In genomic region chr5:122243781-122244523, GRCm38 (mm10) we compare ENCODE assay signal across 11 mouse cellular contexts. TPM values are rescaled to one million over a fixed set of nuclear protein-coding genes. Genes with fewer than 3 reads are reported as not detected.
DNase-seq lines count a peak whose midpoint lies in the region; ATAC-seq lines count a peak whose summit lies in the region.
"Had no signal": no experiment of that assay in that cellular context is flagged by ENCODE, and none has a peak within 500 bp of the region (broad histone marks: within the 10 kb centered on the region; RNA-seq: fewer than 3 reads in every experiment).

No protein-coding gene starts in this region.

- no peaks in the 10 kb centered on the region for H3K4me1 ChIP-seq in midbrain, embryonic 11.5 days (ENCODE audit: control insufficient read depth, insufficient read depth, low read length)
- H3K4me1 ChIP-seq in midbrain, embryonic 15.5 days = peaks cover 10% of the 10 kb centered on the region; the same call in 1 of the 2 replicates
- H3K4me1 ChIP-seq in forebrain, embryonic 14.5 days (ENCODE audit: control insufficient read depth, insufficient read depth, low read length) = peaks cover 13% of the 10 kb centered on the region
- peaks cover 16% of the 10 kb centered on the region for H3K4me1 ChIP-seq in neural tube, embryonic 15.5 days
- H3K4me1 ChIP-seq: neural tube, embryonic 12.5 days had no signal

- 88% methylated on average over 17 of the region's 17 CpGs for WGBS in midbrain, embryonic 11.5 days
- WGBS in midbrain, embryonic 15.5 days = 59% methylated on average over 17 of the region's 17 CpGs
- 31% methylated on average over 17 of the region's 17 CpGs for WGBS in forebrain, embryonic 14.5 days
- 48% methylated on average over 17 of the region's 17 CpGs for WGBS in neural tube, embryonic 15.5 days

- H3K27ac ChIP-seq in midbrain, embryonic 11.5 days (ENCODE audit: low read depth, low read length) = no peak overlapping the region
- H3K27ac ChIP-seq in midbrain, embryonic 15.5 days = no peak overlapping the region
- H3K27ac ChIP-seq in forebrain, embryonic 14.5 days (ENCODE audit: low read depth, low read length) = peak overlapping the region; percentile 70; the same call in 1 of the 2 replicates
- peak overlapping the region; percentile 69 for H3K27ac ChIP-seq in neural tube, embryonic 15.5 days (replicated peaks)
- H3K27ac ChIP-seq: heart, embryonic 13.5 days; neural tube, embryonic 12.5 days had no signal

- H3K4me3 ChIP-seq in midbrain, embryonic 11.5 days (ENCODE audit: low read depth, low read length) = no peak overlapping the region
- no peak overlapping the region for H3K4me3 ChIP-seq in midbrain, embryonic 15.5 days
- no peak overlapping the region for H3K4me3 ChIP-seq in forebrain, embryonic 14.5 days (ENCODE audit: low read depth, low read length)
- no peak overlapping the region for H3K4me3 ChIP-seq in neural tube, embryonic 15.5 days (replicated peaks)
- H3K4me3 ChIP-seq: heart, embryonic 13.5 days; neural tube, embryonic 12.5 days had no signal

- no peak overlapping the region for H3K9ac ChIP-seq in midbrain, embryonic 11.5 days (ENCODE audit: low read length)
- H3K9ac ChIP-seq in midbrain, embryonic 15.5 days = no peak overlapping the region
- no peak overlapping the region; the same call in 1 of the 2 replicates for H3K9ac ChIP-seq in forebrain, embryonic 14.5 days (ENCODE audit: low read length)
- H3K9ac ChIP-seq in neural tube, embryonic 15.5 days (replicated peaks) = no peak overlapping the region
- H3K9ac ChIP-seq: heart, embryonic 13.5 days; neural tube, embryonic 12.5 days had no signal

- ATAC-seq in midbrain, embryonic 11.5 days (ENCODE audit: low FRiP score) = no peak
- no peak for ATAC-seq in midbrain, embryonic 15.5 days (replicated peaks)
- ATAC-seq in forebrain, embryonic 14.5 days = peak; percentile 68
- peak; percentile 42; the same call in 1 of the 2 replicates for ATAC-seq in neural tube, embryonic 15.5 days (ENCODE audit: low FRiP score)

- H3K36me3 ChIP-seq in midbrain, embryonic 11.5 days (ENCODE audit: control insufficient read depth, insufficient read depth, low read length) = peaks cover 12% of the 10 kb centered on the region
- 0 out of 2 replicates have a peak, but pooled peaks cover 13% of the 10 kb centered on the region for H3K36me3 ChIP-seq in midbrain, embryonic 15.5 days (replicated peaks)
- peaks cover 35% of the 10 kb centered on the region for H3K36me3 ChIP-seq in forebrain, embryonic 14.5 days (ENCODE audit: control insufficient read depth, insufficient read depth, low read length)
- peaks cover 21% of the 10 kb centered on the region for H3K36me3 ChIP-seq in neural tube, embryonic 15.5 days

- H3K9me3 ChIP-seq in midbrain, embryonic 11.5 days (ENCODE audit: control insufficient read depth, low read length) = no peaks in the 10 kb centered on the region
- no peaks in the 10 kb centered on the region for H3K9me3 ChIP-seq in midbrain, embryonic 15.5 days
- H3K9me3 ChIP-seq in forebrain, embryonic 14.5 days (replicated peaks; ENCODE audit: control insufficient read depth, low read length) = no peaks in the 10 kb centered on the region
- no peaks in the 10 kb centered on the region for H3K9me3 ChIP-seq in neural tube, embryonic 15.5 days (replicated peaks)
- H3K9me3 ChIP-seq: heart, embryonic 13.5 days; neural tube, embryonic 12.5 days had no signal

- peak; percentile 70 to 75 for DNase-seq in cerebellum, postnatal 10 days
- DNase-seq in cerebellum, adult 11 months = no peak
- peak; percentile 45 for DNase-seq in midbrain, embryonic 11.5 days (ENCODE audit: low spot score, missing footprints)
- peak; percentile 70 for DNase-seq in forebrain, embryonic 14.5 days (ENCODE audit: low spot score)
- no peak for DNase-seq in kidney, adult 11 months
- no peak for DNase-seq in gastrocnemius, adult 18-20 months (ENCODE audit: low spot score)
- DNase-seq: adrenal gland, postnatal 14 days had no signal

- no peaks in the 10 kb centered on the region for H3K27me3 ChIP-seq in midbrain, embryonic 11.5 days (ENCODE audit: control insufficient read depth, insufficient read depth, low read length)
- no peaks in the 10 kb centered on the region for H3K27me3 ChIP-seq in midbrain, embryonic 15.5 days (replicated peaks)
- no peaks in the 10 kb centered on the region for H3K27me3 ChIP-seq in forebrain, embryonic 14.5 days (replicated peaks; ENCODE audit: control insufficient read depth, insufficient read depth, low read length)
- H3K27me3 ChIP-seq in neural tube, embryonic 15.5 days (replicated peaks) = no peaks in the 10 kb centered on the region
- H3K27me3 ChIP-seq: heart, embryonic 13.5 days; neural tube, embryonic 12.5 days had no signal

- no peak overlapping the region for H3K4me2 ChIP-seq in midbrain, embryonic 11.5 days
- H3K4me2 ChIP-seq in midbrain, embryonic 15.5 days = no peak overlapping the region
- no peak overlapping the region for H3K4me2 ChIP-seq in forebrain, embryonic 14.5 days (ENCODE audit: low read length)
- no peak overlapping the region for H3K4me2 ChIP-seq in neural tube, embryonic 15.5 days
- H3K4me2 ChIP-seq: heart, embryonic 13.5 days; neural tube, embryonic 12.5 days had no signal

RNA-seq across cellular contexts. Expression of gene Tctn1, which starts 20.3 kb away (rescaled TPM):
- polyA plus RNA-seq in midbrain, embryonic 11.5 days (2014; fragmentation: Nextera tagmentation; extraction: Ambion mirVana) = 4.3 and 4.8 TPM in 2 replicates
- polyA plus RNA-seq in midbrain, embryonic 15.5 days (2015; fragmentation: Nextera tagmentation; extraction: Ambion mirVana) = 6.1 TPM in 2 replicates
- 3.5 and 3.6 TPM in 2 replicates for polyA plus RNA-seq in forebrain, embryonic 14.5 days (2014; fragmentation: Nextera tagmentation; extraction: Ambion mirVana)
- polyA plus RNA-seq in neural tube, embryonic 15.5 days (2015; fragmentation: Nextera tagmentation; extraction: Ambion mirVana) = 5.8 and 6.0 TPM in 2 replicates
- 1 to 10 TPM; 1.3 to 2.0 TPM for total RNA-seq in gastrocnemius, adult 18-20 months (2021)

RNA-seq across cellular contexts. Expression of gene Hvcn1, which starts 37.3 kb away (rescaled TPM):
- 11.4 and 12.5 TPM in 2 replicates for polyA plus RNA-seq in midbrain, embryonic 11.5 days (2014; fragmentation: Nextera tagmentation; extraction: Ambion mirVana)
- polyA plus RNA-seq in midbrain, embryonic 15.5 days (2015; fragmentation: Nextera tagmentation; extraction: Ambion mirVana) = 1.5 and 1.9 TPM in 2 replicates
- 1.3 and 2.4 TPM in 2 replicates for polyA plus RNA-seq in forebrain, embryonic 14.5 days (2014; fragmentation: Nextera tagmentation; extraction: Ambion mirVana)
- 1.3 and 4.1 TPM in 2 replicates for polyA plus RNA-seq in neural tube, embryonic 15.5 days (2015; fragmentation: Nextera tagmentation; extraction: Ambion mirVana)
- 1 to 10 TPM in 1 of 2 experiments, under 1 TPM in 1; 0.80 to 1.2 TPM for total RNA-seq in gastrocnemius, adult 18-20 months (2021)

RNA-seq across cellular contexts. Expression of gene Pptc7, which starts 40.2 kb away (rescaled TPM):
- 7.6 and 8.8 TPM in 2 replicates for polyA plus RNA-seq in midbrain, embryonic 11.5 days (2014; fragmentation: Nextera tagmentation; extraction: Ambion mirVana)
- polyA plus RNA-seq in midbrain, embryonic 15.5 days (2015; fragmentation: Nextera tagmentation; extraction: Ambion mirVana) = 7.6 and 8.4 TPM in 2 replicates
- 5.2 and 5.9 TPM in 2 replicates for polyA plus RNA-seq in forebrain, embryonic 14.5 days (2014; fragmentation: Nextera tagmentation; extraction: Ambion mirVana)
- 8.7 and 9.3 TPM in 2 replicates for polyA plus RNA-seq in neural tube, embryonic 15.5 days (2015; fragmentation: Nextera tagmentation; extraction: Ambion mirVana)
- 10 to 100 TPM; 91.6 to 96.4 TPM for total RNA-seq in gastrocnemius, adult 18-20 months (2021)

Comparison
In these comparisons a context has a peak if more than half of its experiments do, and no peak if none do; other contexts are left out.
1. DNase-seq: peak in cerebellum, postnatal 10 days (2 of 2), midbrain, embryonic 11.5 days (single experiment) and forebrain, embryonic 14.5 days (single experiment); none in cerebellum, adult 11 months (single experiment), kidney, adult 11 months (single experiment) and gastrocnemius, adult 18-20 months (single experiment).
2. ATAC-seq: peak in forebrain, embryonic 14.5 days (single experiment) and neural tube, embryonic 15.5 days (single experiment); none in midbrain, embryonic 11.5 days (single experiment) and midbrain, embryonic 15.5 days (single experiment).
3. H3K27ac ChIP-seq: peak in forebrain, embryonic 14.5 days (single experiment) and neural tube, embryonic 15.5 days (single experiment); none in midbrain, embryonic 11.5 days (single experiment) and midbrain, embryonic 15.5 days (single experiment).